In the genomic region with DNA sequence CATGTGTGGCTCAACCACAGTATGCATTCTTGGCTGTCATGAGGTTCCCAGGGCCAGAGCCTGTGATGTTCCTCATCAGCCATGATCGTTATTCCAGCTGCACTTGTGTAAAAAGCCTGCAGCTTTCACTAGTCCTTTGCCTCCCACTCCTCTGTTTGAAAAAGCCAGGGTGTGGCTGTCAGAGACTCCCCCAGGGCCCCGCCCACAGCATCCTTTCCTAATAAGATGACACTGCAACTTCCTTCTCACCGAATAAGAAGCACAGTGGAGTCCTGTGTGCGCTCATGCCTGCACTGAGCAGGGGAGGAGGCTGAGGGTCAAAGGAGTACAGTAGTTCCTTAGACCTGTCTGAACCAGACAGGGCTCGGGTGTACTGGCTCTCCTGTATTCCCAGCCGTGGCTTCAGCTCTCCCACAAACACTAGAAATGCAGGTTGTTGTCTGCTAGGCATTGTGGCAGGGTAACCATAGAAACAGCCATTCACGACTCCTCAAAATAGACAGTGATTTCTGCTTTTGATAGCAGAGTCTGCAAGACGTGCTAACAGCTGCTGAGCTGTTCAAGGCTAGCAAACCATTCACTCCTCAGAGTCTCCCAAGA, we compare ENCODE assay signal across 9 mouse cellular contexts. TPM values are rescaled to one million over a fixed set of nuclear protein-coding genes. Genes with fewer than 3 reads are reported as not detected.
DNase-seq lines count a peak whose midpoint lies in the region; ATAC-seq lines count a peak whose summit lies in the region.
"Had no signal": no experiment of that assay in that cellular context is flagged by ENCODE, and none has a peak within 500 bp of the region (broad histone marks: within the 10 kb centered on the region; RNA-seq: fewer than 3 reads in every experiment).

No protein-coding gene starts in this region.

- no peak for DNase-seq in embryonic facial prominence, embryonic 11.5 days (ENCODE audit: low spot score)
- no peak for DNase-seq in embryonic facial prominence, embryonic 10.5 days (ENCODE audit: low spot score)
- peak; percentile 82 for DNase-seq in right cerebral cortex, adult 18-20 months
- no peak for DNase-seq in right cerebral cortex, postnatal 14 days
- peak; percentile 59 to 66 for DNase-seq in left cerebral cortex, postnatal 36 days (ENCODE audit: low spot score in 2 of 2)
- DNase-seq in heart, adult 9 months (ENCODE audit: low spot score in 2 of 2) = no peak

- no peak overlapping the region for H3K27ac ChIP-seq in embryonic facial prominence, embryonic 11.5 days (replicated peaks; ENCODE audit: low read depth, low read length)
- H3K27ac ChIP-seq in embryonic facial prominence, embryonic 10.5 days (replicated peaks) = no peak overlapping the region
- no peak overlapping the region for H3K27ac ChIP-seq in intestine, embryonic 15.5 days
- H3K27ac ChIP-seq: limb, embryonic 12.5 days had no signal

- no peak overlapping the region for H3K9ac ChIP-seq in embryonic facial prominence, embryonic 11.5 days (replicated peaks; ENCODE audit: low read length)
- no peak overlapping the region for H3K9ac ChIP-seq in intestine, embryonic 15.5 days
- H3K9ac ChIP-seq: limb, embryonic 12.5 days had no signal

- no peaks in the 10 kb centered on the region for H3K27me3 ChIP-seq in embryonic facial prominence, embryonic 11.5 days (ENCODE audit: control insufficient read depth, insufficient read depth, low read length)
- peaks cover 16% of the 10 kb centered on the region for H3K27me3 ChIP-seq in embryonic facial prominence, embryonic 10.5 days (replicated peaks; ENCODE audit: low read depth, poor library complexity, severe bottlenecking)
- H3K27me3 ChIP-seq in intestine, embryonic 15.5 days (replicated peaks) = no peaks in the 10 kb centered on the region

- WGBS in embryonic facial prominence, embryonic 11.5 days = 49% methylated on average over 8 of the region's 8 CpGs
- WGBS in embryonic facial prominence, embryonic 10.5 days = 53% methylated on average over 8 of the region's 8 CpGs
- 42% methylated on average over 8 of the region's 8 CpGs for WGBS in intestine, embryonic 15.5 days

- intact Hi-C loops in left cerebral cortex, postnatal 36 days (cut with DNase I) = loop anchor here (5.0 kb wide), 1 partner anchor 108 kb away; no protein-coding TSS in a partner anchor

- H3K4me1 ChIP-seq in embryonic facial prominence, embryonic 11.5 days (ENCODE audit: control insufficient read depth, insufficient read depth, low read length) = no peaks in the 10 kb centered on the region
- peaks cover 4% of the 10 kb centered on the region; the same call in 1 of the 2 replicates for H3K4me1 ChIP-seq in embryonic facial prominence, embryonic 10.5 days
- H3K4me1 ChIP-seq in intestine, embryonic 15.5 days (replicated peaks) = no peaks in the 10 kb centered on the region
- H3K4me1 ChIP-seq: limb, embryonic 12.5 days had no signal

- H3K9me3 ChIP-seq in embryonic facial prominence, embryonic 11.5 days (replicated peaks; ENCODE audit: control insufficient read depth, low read length) = no peaks in the 10 kb centered on the region
- H3K9me3 ChIP-seq in embryonic facial prominence, embryonic 10.5 days = no peaks in the 10 kb centered on the region
- H3K9me3 ChIP-seq in intestine, embryonic 15.5 days = no peaks in the 10 kb centered on the region
- H3K9me3 ChIP-seq: limb, embryonic 12.5 days had no signal

- 0 out of 2 replicates have a peak, but pooled peaks have one; percentile 40 for ATAC-seq in embryonic facial prominence, embryonic 11.5 days (replicated peaks; ENCODE audit: insufficient number of reproducible peaks, low FRiP score, low TSS enrichment, low read depth)
- ATAC-seq in intestine, embryonic 15.5 days = no peak
- ATAC-seq in monocyte, adult 5-6 weeks (replicated peaks; ENCODE audit: insufficient number of reproducible peaks, low FRiP score, low TSS enrichment, poor library complexity, severe bottlenecking) = no peak

- H3K4me3 ChIP-seq in embryonic facial prominence, embryonic 11.5 days (ENCODE audit: low read depth, low read length) = no peak overlapping the region
- H3K4me3 ChIP-seq in embryonic facial prominence, embryonic 10.5 days = no peak overlapping the region
- H3K4me3 ChIP-seq in intestine, embryonic 15.5 days (replicated peaks) = no peak overlapping the region
- H3K4me3 ChIP-seq: limb, embryonic 12.5 days had no signal

- H3K4me2 ChIP-seq in embryonic facial prominence, embryonic 11.5 days (ENCODE audit: low read depth, low read length) = no peak overlapping the region
- no peak overlapping the region for H3K4me2 ChIP-seq in intestine, embryonic 15.5 days (replicated peaks)
- H3K4me2 ChIP-seq: limb, embryonic 12.5 days had no signal

- H3K36me3 ChIP-seq in embryonic facial prominence, embryonic 11.5 days (replicated peaks; ENCODE audit: control insufficient read depth, insufficient read depth, low read depth, low read length) = no peaks in the 10 kb centered on the region
- H3K36me3 ChIP-seq in embryonic facial prominence, embryonic 10.5 days (replicated peaks) = no peaks in the 10 kb centered on the region
- H3K36me3 ChIP-seq in intestine, embryonic 15.5 days = no peaks in the 10 kb centered on the region
- H3K36me3 ChIP-seq: limb, embryonic 12.5 days had no signal

RNA-seq across cellular contexts. Expression of a gene that starts 43.8 kb away (rescaled TPM):
- 5.9 and 6.4 TPM in 2 replicates for polyA plus RNA-seq in embryonic facial prominence, embryonic 11.5 days (2014; fragmentation: Nextera tagmentation; extraction: Ambion mirVana)
- 7.3 and 10.0 TPM in 2 replicates for polyA plus RNA-seq in embryonic facial prominence, embryonic 10.5 days (2016; fragmentation: Nextera tagmentation; extraction: Ambion mirVana)
- total RNA-seq in left cerebral cortex, postnatal 36 days (2021) = 100 to 1,000 TPM; 123 to 148 TPM
- polyA plus RNA-seq in intestine, embryonic 15.5 days (2015; fragmentation: Nextera tagmentation; extraction: Ambion mirVana) = 12.1 and 14.6 TPM in 2 replicates
- 1.2 to 2.3 TPM (median 2.1 TPM) in 3 replicates for total RNA-seq in monocyte, adult 5-6 weeks (2017)

Comparison
In these comparisons a context has a peak if more than half of its experiments do, and no peak if none do; other contexts are left out.
1. DNase-seq: peak in right cerebral cortex, adult 18-20 months (single experiment) and left cerebral cortex, postnatal 36 days (2 of 2); none in embryonic facial prominence, embryonic 11.5 days (single experiment), embryonic facial prominence, embryonic 10.5 days (single experiment), right cerebral cortex, postnatal 14 days (single experiment) and heart, adult 9 months (0 of 2).